Mouse (Mus musculus): Measurements from ENCODE around the gene Cux1.

Cux1 gene

GRCm38 (mm10) chr5:136442238-136443187 lies 124.8 kb downstream of the Cux1 start:
- DNase-seq (ENCODE audit: low read depth in 1 of 2, low spot score in 2 of 2), result no peak

GRCm38 (mm10) chr5:136429647-136430046 lies 137.6 kb downstream of the Cux1 start:
- no peak for DNase-seq (ENCODE audit: low read depth in 1 of 2, low spot score in 2 of 2)

- DNase-seq (ENCODE audit: low read depth in 1 of 2, low spot score in 2 of 2), result no peak
Measured at GRCm38 (mm10) chr5:136428498-136429060, 138.7 kb downstream of the Cux1 start.

GRCm38 (mm10) chr5:136427772-136428497 lies 139.4 kb downstream of the Cux1 start:
- no peak for DNase-seq (ENCODE audit: low read depth in 1 of 2, low spot score in 2 of 2)

- DNase-seq (ENCODE audit: low read depth in 1 of 2, low spot score in 2 of 2), result no peak
Measured at GRCm38 (mm10) chr5:136427121-136427771, 140.0 kb downstream of the Cux1 start.

GRCm38 (mm10) chr5:136422948-136423347 lies 144.3 kb downstream of the Cux1 start:
- DNase-seq (ENCODE audit: low read depth in 1 of 2, low spot score in 2 of 2), result no peak

GRCm38 (mm10) chr5:136421885-136422284 lies 145.4 kb downstream of the Cux1 start:
- no peak for DNase-seq (ENCODE audit: low read depth in 1 of 2, low spot score in 2 of 2)

GRCm38 (mm10) chr5:136421316-136421715 lies 146.0 kb downstream of the Cux1 start:
- no peak for DNase-seq (ENCODE audit: low read depth in 1 of 2, low spot score in 2 of 2)

- DNase-seq (ENCODE audit: low read depth in 1 of 2, low spot score in 2 of 2), result no peak
Measured at GRCm38 (mm10) chr5:136420342-136420741, 146.9 kb downstream of the Cux1 start.

- DNase-seq (ENCODE audit: low read depth in 1 of 2, low spot score in 2 of 2), result no peak
Measured at GRCm38 (mm10) chr5:136417891-136418290, 149.4 kb downstream of the Cux1 start.

GRCm38 (mm10) chr5:136414479-136414878 lies 152.8 kb downstream of the Cux1 start:
- no peak for DNase-seq (ENCODE audit: low read depth in 1 of 2, low spot score in 2 of 2)

- no peak for DNase-seq (ENCODE audit: low read depth in 1 of 2, low spot score in 2 of 2)
Measured at GRCm38 (mm10) chr5:136410681-136411181, 156.6 kb downstream of the Cux1 start.

- no peak for DNase-seq (ENCODE audit: low read depth in 1 of 2, low spot score in 2 of 2)
Measured at GRCm38 (mm10) chr5:136406357-136406756, 160.9 kb downstream of the Cux1 start.

GRCm38 (mm10) chr5:136403565-136403961 lies 163.7 kb downstream of the Cux1 start:
- no peak for DNase-seq (ENCODE audit: low read depth in 1 of 2, low spot score in 2 of 2)

- no peak for DNase-seq (ENCODE audit: low read depth in 1 of 2, low spot score in 2 of 2)
Measured at GRCm38 (mm10) chr5:136402622-136403564, 164.4 kb downstream of the Cux1 start.

GRCm38 (mm10) chr5:136398706-136399105 lies 168.6 kb downstream of the Cux1 start:
- DNase-seq (ENCODE audit: low read depth in 1 of 2, low spot score in 2 of 2), result no peak

- DNase-seq (ENCODE audit: low read depth in 1 of 2, low spot score in 2 of 2), result no peak
Measured at GRCm38 (mm10) chr5:136396699-136397098, 170.6 kb downstream of the Cux1 start.

- no peak for DNase-seq (ENCODE audit: low read depth in 1 of 2, low spot score in 2 of 2)
Measured at GRCm38 (mm10) chr5:136396256-136396655, 171.0 kb downstream of the Cux1 start.

- no peak for DNase-seq (ENCODE audit: low read depth in 1 of 2, low spot score in 2 of 2)
Measured at GRCm38 (mm10) chr5:136395600-136396195, 171.6 kb downstream of the Cux1 start.

Data from monocyte, adult 2 months (primary cell).